In genomic region chr7:111211641-111212040, GRCm38 (mm10) we compare ENCODE assay signal across 24 mouse cellular contexts.
A peak's percentile ranks its signal among the peaks of the same experiment; 100 is the strongest.
DNase-seq lines count a peak whose midpoint lies in the region; ATAC-seq and TF ChIP-seq lines count a peak whose summit lies in the region.
"Had no signal": no experiment of that assay in that cellular context is flagged by ENCODE, and none has a peak within 500 bp of the region (broad histone marks: within the 10 kb centered on the region; RNA-seq: fewer than 3 reads in every experiment).

No protein-coding gene starts in this region.

- no peak for ATAC-seq in forebrain, embryonic 12.5 days (ENCODE audit: low FRiP score)
- no peak for ATAC-seq in midbrain, embryonic 15.5 days (replicated peaks)
- ATAC-seq: forebrain, embryonic 15.5 days; intestine, postnatal 0 days; Patski had no signal

- H3K27me3 ChIP-seq in forebrain, embryonic 10.5 days (ENCODE audit: poor library complexity, severe bottlenecking) = peaks cover 5% of the 10 kb centered on the region; the same call in 1 of the 2 replicates
- H3K27me3 ChIP-seq in forebrain, embryonic 12.5 days = no peaks in the 10 kb centered on the region
- H3K27me3 ChIP-seq in midbrain, embryonic 10.5 days (ENCODE audit: low read depth, poor library complexity, severe bottlenecking) = no peaks in the 10 kb centered on the region
- H3K27me3 ChIP-seq in midbrain, embryonic 15.5 days (replicated peaks) = no peaks in the 10 kb centered on the region
- H3K27me3 ChIP-seq: embryonic facial prominence, embryonic 13.5 days; forebrain, embryonic 15.5 days; heart, embryonic 13.5 days; limb, embryonic 15.5 days; lung, embryonic 15.5 days; Patski had no signal

- peak; percentile 17 for DNase-seq in forebrain, embryonic 10.5 days (ENCODE audit: extremely low spot score, low spot score)
- DNase-seq in midbrain, embryonic 10.5 days (ENCODE audit: low spot score) = peak; percentile 45
- DNase-seq in embryo, embryonic 9.5 days (ENCODE audit: extremely low spot score) = peak; percentile 7
- no peak for DNase-seq in gastrocnemius, adult 2 months
- DNase-seq in kidney, adult 9 months = no peak
- DNase-seq: adrenal gland, postnatal 36 days; cerebellum, adult 11-12 months; cerebellum, postnatal 36 days; gastrocnemius, postnatal 14 days; heart, adult 2 months; kidney, postnatal 4 days; lung, postnatal 36 days; right cerebral cortex, postnatal 14 days had no signal

- no peaks in the 10 kb centered on the region for H3K36me3 ChIP-seq in forebrain, embryonic 10.5 days (replicated peaks)
- H3K36me3 ChIP-seq in forebrain, embryonic 12.5 days (replicated peaks) = no peaks in the 10 kb centered on the region
- no peaks in the 10 kb centered on the region for H3K36me3 ChIP-seq in midbrain, embryonic 10.5 days
- H3K36me3 ChIP-seq in midbrain, embryonic 15.5 days (replicated peaks) = no peaks in the 10 kb centered on the region
- H3K36me3 ChIP-seq: embryonic facial prominence, embryonic 13.5 days; forebrain, embryonic 15.5 days; heart, embryonic 13.5 days; limb, embryonic 15.5 days; lung, embryonic 15.5 days had no signal

- WGBS in forebrain, embryonic 10.5 days = 72% methylated on average over 11 of the region's 11 CpGs
- WGBS in forebrain, embryonic 12.5 days = 70% methylated on average over 11 of the region's 11 CpGs
- WGBS in midbrain, embryonic 10.5 days = 66% methylated on average over 11 of the region's 11 CpGs
- 58% methylated on average over 11 of the region's 11 CpGs for WGBS in midbrain, embryonic 15.5 days

- H3K27ac ChIP-seq in forebrain, embryonic 10.5 days = no peak overlapping the region
- H3K27ac ChIP-seq in forebrain, embryonic 12.5 days = no peak overlapping the region
- H3K27ac ChIP-seq in midbrain, embryonic 10.5 days (replicated peaks) = no peak overlapping the region
- no peak overlapping the region for H3K27ac ChIP-seq in midbrain, embryonic 15.5 days
- no peak overlapping the region for H3K27ac ChIP-seq in gastrocnemius, adult 2 months
- H3K27ac ChIP-seq: embryonic facial prominence, embryonic 13.5 days; forebrain, embryonic 15.5 days; heart, adult 2 months; heart, embryonic 13.5 days; limb, embryonic 15.5 days; liver, embryonic 14.5 days; lung, embryonic 15.5 days had no signal

- intact Hi-C loops in gastrocnemius, adult 2 months (cut with DNase I) = no loop called here

- H3K9ac ChIP-seq in forebrain, embryonic 12.5 days = no peak overlapping the region
- no peak overlapping the region for H3K9ac ChIP-seq in midbrain, embryonic 15.5 days
- H3K9ac ChIP-seq: embryonic facial prominence, embryonic 13.5 days; forebrain, embryonic 15.5 days; heart, embryonic 13.5 days; limb, embryonic 15.5 days; liver, embryonic 14.5 days; lung, embryonic 15.5 days had no signal

- no peak overlapping the region for H3K4me3 ChIP-seq in forebrain, embryonic 10.5 days
- no peak overlapping the region for H3K4me3 ChIP-seq in forebrain, embryonic 12.5 days (replicated peaks)
- H3K4me3 ChIP-seq in midbrain, embryonic 10.5 days = no peak overlapping the region
- H3K4me3 ChIP-seq in midbrain, embryonic 15.5 days = no peak overlapping the region
- H3K4me3 ChIP-seq in gastrocnemius, adult 2 months = no peak overlapping the region
- H3K4me3 ChIP-seq: embryonic facial prominence, embryonic 13.5 days; forebrain, embryonic 15.5 days; heart, adult 2 months; heart, embryonic 13.5 days; limb, embryonic 15.5 days; lung, embryonic 15.5 days; megakaryocyte, embryonic 14.5 days had no signal

- H3K4me2 ChIP-seq in forebrain, embryonic 12.5 days = no peak overlapping the region
- H3K4me2 ChIP-seq in midbrain, embryonic 15.5 days = no peak overlapping the region
- H3K4me2 ChIP-seq: embryonic facial prominence, embryonic 13.5 days; forebrain, embryonic 15.5 days; heart, embryonic 13.5 days; limb, embryonic 15.5 days; lung, embryonic 15.5 days had no signal

- H3K9me3 ChIP-seq in forebrain, embryonic 10.5 days = no peaks in the 10 kb centered on the region
- H3K9me3 ChIP-seq in forebrain, embryonic 12.5 days = no peaks in the 10 kb centered on the region
- no peaks in the 10 kb centered on the region for H3K9me3 ChIP-seq in midbrain, embryonic 10.5 days (replicated peaks)
- no peaks in the 10 kb centered on the region for H3K9me3 ChIP-seq in midbrain, embryonic 15.5 days
- H3K9me3 ChIP-seq: embryonic facial prominence, embryonic 13.5 days; forebrain, embryonic 15.5 days; heart, embryonic 13.5 days; limb, embryonic 15.5 days; lung, embryonic 15.5 days had no signal

- H3K4me1 ChIP-seq in forebrain, embryonic 10.5 days = peaks cover 15% of the 10 kb centered on the region
- H3K4me1 ChIP-seq in forebrain, embryonic 12.5 days = peaks cover 8% of the 10 kb centered on the region; the same call in 1 of the 2 replicates
- peaks cover 15% of the 10 kb centered on the region for H3K4me1 ChIP-seq in midbrain, embryonic 10.5 days
- no peaks in the 10 kb centered on the region for H3K4me1 ChIP-seq in midbrain, embryonic 15.5 days
- H3K4me1 ChIP-seq: limb, embryonic 15.5 days; lung, embryonic 15.5 days had no signal

- no peak for TF ChIP-seq CTCF in gastrocnemius, adult 2 months (IDR thresholded peaks at IDR 0.05)

Comparison
In these comparisons a context has a peak if more than half of its experiments do, and no peak if none do; other contexts are left out.
1. DNase-seq: peak in forebrain, embryonic 10.5 days (single experiment), midbrain, embryonic 10.5 days (single experiment) and embryo, embryonic 9.5 days (single experiment); none in gastrocnemius, adult 2 months (single experiment) and kidney, adult 9 months (single experiment).